Mouse (Mus musculus) regulatory T cell (primary cell): ENCODE results near the gene Cd40lg.

Source experiments
- in situ Hi-C: fragments of 300-600 bp; cut with MboI, MseI; formaldehyde crosslinking; loops from one replicate; pipeline ENCODE4 v1.15.1; 2025; ENCODE audit warnings: high pct_unique_total_duplicates

The Cd40lg gene

GRCm38 (mm10) chrX:57211876-57212275, at the start of gene Cd40lg:
Cd40lg (plus strand) TSS chrX:57212143.
- in situ Hi-C loops: no loop called here

DNA sequence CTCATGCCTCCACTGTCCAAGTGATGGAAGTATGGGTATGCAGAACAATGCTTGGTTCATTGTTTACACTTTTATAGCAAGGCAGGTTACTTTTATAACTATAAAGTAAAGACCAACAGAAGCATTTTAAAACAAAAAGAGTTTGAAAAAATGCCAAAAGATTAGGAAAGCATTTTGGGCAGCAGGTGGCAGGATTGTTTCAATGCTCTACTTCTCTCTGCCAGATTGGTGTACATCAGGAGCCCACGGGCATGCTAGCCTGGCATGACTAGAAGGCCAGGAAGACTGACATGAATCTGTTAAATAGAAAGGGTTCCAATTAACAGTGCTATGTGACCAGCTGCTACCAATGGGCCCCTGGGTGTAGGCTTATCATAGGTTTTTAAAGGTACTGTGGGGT, 45.4 kb upstream of the Cd40lg start:
- in situ Hi-C loops: no loop called here

GRCm38 (mm10) chrX:57171269-57171668, 40.7 kb upstream of the Cd40lg start:
- in situ Hi-C loops: no loop called here

- in situ Hi-C loops: no loop called here
Observed at GRCm38 (mm10) chrX:57177225-57177779, 34.6 kb upstream of the Cd40lg start.

DNA sequence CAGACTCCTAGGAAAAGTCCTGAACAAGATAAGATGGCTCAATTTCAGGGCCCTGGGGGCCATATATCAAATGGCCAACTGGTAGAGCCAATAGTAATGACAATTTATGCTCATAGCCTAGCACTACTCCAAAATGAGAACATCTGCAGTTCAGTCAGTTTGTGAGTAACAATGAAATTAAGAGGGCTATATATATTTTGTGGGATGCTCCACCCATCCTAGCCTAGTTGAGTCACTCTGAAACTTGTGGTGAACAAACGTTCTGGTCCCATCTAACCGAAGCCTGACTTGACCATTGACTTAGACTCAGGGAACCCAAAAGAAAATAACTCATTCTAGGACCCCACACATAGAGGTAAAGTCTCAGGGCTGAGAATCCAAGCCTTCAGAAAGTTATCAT, 29.5 kb upstream of the Cd40lg start:
- in situ Hi-C loops: no loop called here

GRCm38 (mm10) chrX:57183359-57183758, 28.6 kb upstream of the Cd40lg start:
- in situ Hi-C loops: no loop called here

DNA sequence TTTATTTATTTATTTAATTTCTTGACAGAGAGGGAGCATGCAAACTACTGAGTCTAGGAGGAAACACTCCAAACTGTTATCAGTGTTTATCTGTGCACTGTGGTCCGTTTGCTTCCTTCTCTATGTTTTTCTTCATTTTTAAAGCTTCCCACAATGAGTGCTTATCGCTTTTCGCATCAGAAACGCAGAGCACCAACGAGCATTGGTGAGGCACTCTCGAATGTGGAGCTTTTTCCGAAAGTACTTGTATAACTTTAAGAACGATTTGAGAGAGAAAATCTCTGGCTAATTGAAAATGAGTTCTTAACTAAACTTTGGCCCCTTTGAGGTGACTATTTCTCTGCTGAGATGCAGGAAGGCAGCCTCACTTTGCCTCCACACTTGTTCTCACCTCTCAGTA, 24.6 kb upstream of the Cd40lg start:
- in situ Hi-C loops: no loop called here

DNA sequence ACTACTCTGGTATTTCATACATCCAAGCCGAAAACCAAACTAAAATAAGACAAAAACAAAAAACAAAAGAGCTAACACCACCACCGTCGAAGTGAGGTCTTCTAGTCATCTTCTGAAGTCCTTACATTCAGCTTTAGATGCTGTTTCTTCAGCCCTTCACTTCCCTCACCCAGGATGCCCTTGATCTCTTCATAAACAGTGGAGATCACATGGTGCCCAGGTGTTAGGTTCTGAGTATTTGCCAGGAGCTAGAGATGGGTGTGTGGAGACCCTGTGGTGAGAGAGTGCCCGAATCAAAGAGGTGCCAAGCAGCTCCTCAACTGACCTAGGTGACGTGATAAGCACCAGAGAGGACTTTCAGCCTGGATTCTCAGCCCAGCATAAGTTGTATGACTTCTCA, 22.6 kb upstream of the Cd40lg start:
- in situ Hi-C loops: no loop called here

DNA sequence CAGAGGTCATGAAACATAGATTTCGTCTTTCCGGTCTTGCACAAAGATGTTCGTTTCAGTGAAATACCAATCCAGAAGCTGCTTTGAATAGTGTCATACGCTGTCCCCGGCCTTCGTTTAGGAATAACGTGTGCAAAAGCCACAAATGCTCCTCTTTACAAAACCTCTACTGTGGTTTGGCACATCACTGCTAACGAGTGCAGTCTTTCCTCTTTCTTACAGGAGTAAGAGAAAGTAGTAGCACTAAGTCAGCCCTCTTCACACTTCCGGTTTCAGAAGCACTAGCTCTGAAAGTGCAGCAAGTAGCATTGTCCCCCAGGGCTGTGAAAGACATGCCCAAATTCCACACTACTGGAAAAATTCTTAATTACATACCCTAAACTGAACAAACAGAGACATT, 15.6 kb upstream of the Cd40lg start:
- in situ Hi-C loops: no loop called here

DNA sequence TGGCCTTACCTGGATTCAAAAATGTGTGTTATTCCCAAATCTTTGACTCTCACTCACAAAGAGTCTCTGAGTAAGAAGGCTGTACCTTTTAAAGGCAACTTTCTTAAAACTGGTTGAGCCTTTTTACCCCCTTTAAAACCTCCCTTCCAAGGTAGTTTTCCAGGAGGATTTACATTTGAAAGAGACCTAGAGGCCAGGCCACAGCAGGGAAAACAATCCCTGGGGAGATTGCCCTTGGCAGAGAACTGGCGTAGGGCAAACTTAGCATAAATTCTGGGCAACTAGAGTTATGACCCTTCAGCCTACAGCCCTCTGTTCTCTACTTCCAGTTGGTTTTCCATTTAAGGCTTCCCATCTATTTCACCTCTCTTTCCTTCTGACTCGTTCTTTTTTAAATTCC, 13.9 kb upstream of the Cd40lg start:
- in situ Hi-C loops: no loop called here

DNA sequence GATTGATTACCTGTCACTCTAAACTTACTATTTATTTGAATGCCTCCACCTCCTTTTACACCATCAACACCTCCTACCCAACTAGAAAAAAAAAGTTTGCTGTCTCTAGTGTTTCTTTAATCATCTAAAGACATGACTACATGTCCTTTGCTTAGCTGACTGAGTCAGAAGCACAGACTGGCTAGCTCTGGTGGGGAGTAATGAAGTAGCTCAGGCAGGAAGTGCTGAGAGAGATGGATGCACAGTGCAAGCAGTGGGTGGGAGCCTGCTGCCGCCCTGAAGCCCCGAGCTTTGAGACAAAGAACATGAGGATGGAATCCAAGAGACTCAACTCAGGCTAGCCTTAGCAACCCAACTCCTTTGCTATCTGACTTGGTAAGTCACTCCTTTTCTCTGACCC, 11.5 kb upstream of the Cd40lg start:
- in situ Hi-C loops: no loop called here

GRCm38 (mm10) chrX:57210591-57210990, 1.4 kb upstream of the Cd40lg start:
- in situ Hi-C loops: no loop called here

DNA sequence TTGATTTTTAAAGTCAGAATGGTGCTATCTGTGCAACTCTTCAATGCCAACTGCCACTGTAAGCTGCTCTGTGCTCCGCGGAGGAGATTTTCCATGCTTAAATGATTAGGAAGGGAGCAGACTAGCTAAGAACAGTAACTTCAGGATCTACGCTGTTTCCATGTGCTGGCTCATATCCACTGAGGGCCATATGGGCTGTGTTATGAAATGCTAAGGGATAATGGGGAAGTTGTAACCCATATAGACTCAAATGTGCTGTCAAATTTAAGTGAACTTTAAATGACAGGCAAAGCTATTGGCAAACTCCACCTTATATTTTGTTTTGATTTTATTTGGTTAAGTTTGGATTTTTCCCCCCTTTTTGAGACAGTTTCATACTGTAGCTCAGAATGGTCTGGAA, 919 bp downstream of the Cd40lg start:
- in situ Hi-C loops: no loop called here

DNA sequence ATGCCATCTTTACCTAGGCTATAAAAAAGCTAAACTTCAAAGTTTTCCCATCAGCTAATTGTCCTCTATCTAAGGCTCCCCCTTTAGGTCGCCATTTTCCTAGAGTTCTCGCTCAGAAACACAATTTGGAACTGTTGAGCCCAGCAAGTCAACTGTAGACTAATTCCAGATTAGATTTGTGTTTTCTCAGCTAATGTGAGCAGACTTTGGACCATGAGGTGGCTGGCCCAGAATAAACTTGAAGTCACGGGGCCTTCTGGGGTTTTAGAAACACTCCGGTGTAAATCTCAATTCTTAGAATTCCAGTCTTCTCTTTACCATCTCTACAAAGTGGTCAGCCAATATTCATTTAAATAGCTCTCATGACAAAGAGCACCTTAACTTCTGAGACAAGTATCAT, 3.6 kb downstream of the Cd40lg start:
- in situ Hi-C loops: no loop called here

DNA sequence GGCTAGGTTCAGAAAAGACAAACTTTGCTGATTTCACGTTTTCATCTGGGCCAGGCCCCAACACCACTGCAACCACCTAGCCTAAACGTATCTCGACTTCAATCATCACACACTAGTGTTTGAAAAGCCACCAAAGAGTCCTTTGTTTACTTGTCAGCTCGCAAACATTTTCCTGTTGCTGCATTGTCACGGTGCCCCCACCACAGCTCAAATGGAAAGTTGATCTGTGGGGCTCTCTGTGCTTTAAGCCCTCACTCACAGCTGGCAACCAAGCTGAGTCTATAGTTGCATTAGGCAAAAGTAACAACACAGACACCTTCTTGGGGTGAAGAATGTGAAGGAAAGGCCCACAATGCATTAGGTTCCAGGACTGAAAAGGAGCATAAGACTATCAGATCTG, 4.3 kb downstream of the Cd40lg start:
- in situ Hi-C loops: no loop called here

- in situ Hi-C loops: no loop called here
Observed at GRCm38 (mm10) chrX:57219563-57219962, 7.6 kb downstream of the Cd40lg start.

DNA sequence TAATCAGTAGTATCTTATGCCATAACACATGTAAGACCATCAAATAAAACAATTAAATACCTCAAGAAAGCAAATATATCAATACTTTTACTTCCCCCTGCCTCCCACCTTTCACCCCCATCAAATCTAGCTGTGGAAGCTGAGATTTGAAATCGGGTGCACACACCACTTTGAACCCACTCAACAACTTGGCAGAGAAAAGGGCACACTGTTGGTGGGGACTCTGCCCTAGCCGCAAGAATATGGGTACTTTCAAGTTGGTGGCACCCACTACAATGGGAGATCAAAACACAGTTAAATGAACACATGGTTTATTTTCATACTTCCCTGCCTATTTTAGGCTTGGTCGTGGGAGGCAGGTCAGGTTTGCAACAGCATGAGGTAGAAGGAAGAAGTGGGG, 9.9 kb downstream of the Cd40lg start:
- in situ Hi-C loops: no loop called here

- in situ Hi-C loops: no loop called here
Observed at GRCm38 (mm10) chrX:57223301-57223700, 11.4 kb downstream of the Cd40lg start.

DNA sequence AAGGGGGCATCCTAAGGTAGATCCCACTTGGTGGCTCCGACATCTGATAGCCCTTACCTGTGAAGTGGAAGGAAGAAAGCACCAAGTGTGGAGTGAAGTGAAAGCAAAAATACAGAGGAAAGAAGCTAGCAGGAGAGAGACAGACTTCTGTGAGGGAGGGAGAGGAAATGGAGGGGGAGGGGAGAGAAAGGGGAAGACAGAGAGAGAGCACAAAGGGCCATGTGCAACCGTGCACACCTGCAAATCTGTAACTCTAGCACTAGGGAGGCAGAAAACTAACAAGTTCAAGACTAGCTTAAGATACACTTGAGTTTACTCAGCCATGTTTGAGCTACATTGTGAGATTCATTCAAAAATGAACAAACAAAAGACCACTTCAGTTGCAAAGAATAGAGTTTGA, 16.2 kb downstream of the Cd40lg start:
- in situ Hi-C loops: no loop called here

- in situ Hi-C loops: no loop called here
Observed at GRCm38 (mm10) chrX:57233596-57233995, 21.7 kb downstream of the Cd40lg start.

- in situ Hi-C loops: no loop called here
Observed at GRCm38 (mm10) chrX:57235982-57236381, 24.0 kb downstream of the Cd40lg start.

- in situ Hi-C loops: no loop called here
Observed at GRCm38 (mm10) chrX:57238572-57238971, 26.6 kb downstream of the Cd40lg start.

- in situ Hi-C loops: no loop called here
Observed at GRCm38 (mm10) chrX:57253329-57254055, 41.5 kb downstream of the Cd40lg start.

GRCm38 (mm10) chrX:57260744-57261143, 48.8 kb downstream of the Cd40lg start:
- in situ Hi-C loops: no loop called here
